Mouse (Mus musculus) regulatory T cell (primary cell): ENCODE results near the gene Erich6.
"Not testable (repeated sequence)": the region's sequence is repeated elsewhere in the genome, so short reads cannot be mapped to it uniquely, and the experiment has no call there.

Experiments used
- in situ Hi-C: fragments of 300-600 bp; cut with MboI, MseI; formaldehyde crosslinking; loops from one replicate; pipeline ENCODE4 v1.15.1; 2025; ENCODE audit warnings: high pct_unique_total_duplicates

Erich6 gene

GRCm38 (mm10) chr3:58647179-58647578 lies 10.2 kb upstream of the Erich6 start:
- in situ Hi-C loops: no loop called here

- in situ Hi-C loops: no loop called here
These were observed 9.2 kb upstream of the Erich6 start for GRCm38 (mm10) chr3:58646180-58646579.

- in situ Hi-C loops: no loop called here
These were observed 5.3 kb downstream of the Erich6 start for GRCm38 (mm10) chr3:58631693-58632092.

- in situ Hi-C loops: no loop called here
These were observed 12.0 kb downstream of the Erich6 start for GRCm38 (mm10) chr3:58624981-58625380.

GRCm38 (mm10) chr3:58622665-58623394 lies 14.2 kb downstream of the Erich6 start:
- in situ Hi-C loops: no loop called here

GRCm38 (mm10) chr3:58621066-58621465 lies 15.9 kb downstream of the Erich6 start:
- in situ Hi-C loops: no loop called here

GRCm38 (mm10) chr3:58609985-58610384 lies 27.0 kb downstream of the Erich6 start:
- in situ Hi-C loops: no loop called here

- in situ Hi-C loops: no loop called here
These were observed 28.5 kb downstream of the Erich6 start for GRCm38 (mm10) chr3:58608506-58608905.

GRCm38 (mm10) chr3:58593623-58594022 lies 43.4 kb downstream of the Erich6 start:
- in situ Hi-C loops: no loop called here

- in situ Hi-C loops: not testable (repeated sequence)
These were observed 44.3 kb downstream of the Erich6 start for GRCm38 (mm10) chr3:58592666-58593065.

GRCm38 (mm10) chr3:58590544-58590943 lies 46.5 kb downstream of the Erich6 start:
- in situ Hi-C loops: not testable (repeated sequence)

- in situ Hi-C loops: loop anchor here (10.0 kb wide), 1 partner anchor 102 kb away; no protein-coding TSS in a partner anchor
These were observed 54.1 kb downstream of the Erich6 start for GRCm38 (mm10) chr3:58582788-58583426.

GRCm38 (mm10) chr3:58582297-58582696 lies 54.7 kb downstream of the Erich6 start:
- in situ Hi-C loops: loop anchor here (10.0 kb wide), 1 partner anchor 103 kb away; no protein-coding TSS in a partner anchor

GRCm38 (mm10) chr3:58581530-58581929 lies 55.5 kb downstream of the Erich6 start:
- in situ Hi-C loops: loop anchor here (10.0 kb wide), 1 partner anchor 103 kb away; no protein-coding TSS in a partner anchor

GRCm38 (mm10) chr3:58577506-58578050 lies 59.4 kb downstream of the Erich6 start:
- in situ Hi-C loops: loop anchor here (10.0 kb wide), 1 partner anchor 163 kb away; the partner anchor contains the start of gene Tsc22d2

GRCm38 (mm10) chr3:58577067-58577503 lies 59.9 kb downstream of the Erich6 start:
- in situ Hi-C loops: loop anchor here (10.0 kb wide), 1 partner anchor 162 kb away; the partner anchor contains the start of gene Tsc22d2

GRCm38 (mm10) chr3:58576137-58577066 lies 60.6 kb downstream of the Erich6 start, which contains the start of gene Selenot:
Selenot (plus strand) TSS chr3:58576636.
- in situ Hi-C loops: loop anchor here (10.0 kb wide), 1 partner anchor 162 kb away; the partner anchor contains the start of gene Tsc22d2

- in situ Hi-C loops: loop anchor here (10.0 kb wide), 1 partner anchor 156 kb away; the partner anchor contains the start of gene Tsc22d2
These were observed 66.2 kb downstream of the Erich6 start for GRCm38 (mm10) chr3:58570821-58571220.
